Mouse (Mus musculus): ENCODE measurements at regions not wholly inside any gene's neighbourhood (a gene's known extent, or its start where the extent isn't known, plus 50 kb on each side); places are given as distances from the start of the nearest gene placed in this dataset.

- TF ChIP-seq POLR2A (IDR thresholded peaks at IDR 0.05; ENCODE audit: low read depth, low read length) (no peak), CTCF (conservative IDR thresholded peaks at IDR 0.05; ENCODE audit: insufficient read depth, insufficient read length, low read depth, low read length) (no peak)
These were observed 76.8 kb upstream of the Vmn1r2 start for GRCm38 (mm10) chr4:3090378-3090735.
